Mouse (Mus musculus) stomach, postnatal 0 days (tissue): ENCODE data around the gene Ppp2r5c.

Experiments used
- CTCF ChIP-seq: IDR thresholded peaks from 2 replicates; pipeline ENCODE4 v1.5.1; 2016; ENCODE audit warnings: antibody characterized with exemption, low read depth, mild to moderate bottlenecking, moderate library complexity
- EP300 ChIP-seq: optimal IDR thresholded peaks from 2 replicates; pipeline ENCODE3; 2016; ENCODE audit warnings: antibody characterized with exemption

DNA sequence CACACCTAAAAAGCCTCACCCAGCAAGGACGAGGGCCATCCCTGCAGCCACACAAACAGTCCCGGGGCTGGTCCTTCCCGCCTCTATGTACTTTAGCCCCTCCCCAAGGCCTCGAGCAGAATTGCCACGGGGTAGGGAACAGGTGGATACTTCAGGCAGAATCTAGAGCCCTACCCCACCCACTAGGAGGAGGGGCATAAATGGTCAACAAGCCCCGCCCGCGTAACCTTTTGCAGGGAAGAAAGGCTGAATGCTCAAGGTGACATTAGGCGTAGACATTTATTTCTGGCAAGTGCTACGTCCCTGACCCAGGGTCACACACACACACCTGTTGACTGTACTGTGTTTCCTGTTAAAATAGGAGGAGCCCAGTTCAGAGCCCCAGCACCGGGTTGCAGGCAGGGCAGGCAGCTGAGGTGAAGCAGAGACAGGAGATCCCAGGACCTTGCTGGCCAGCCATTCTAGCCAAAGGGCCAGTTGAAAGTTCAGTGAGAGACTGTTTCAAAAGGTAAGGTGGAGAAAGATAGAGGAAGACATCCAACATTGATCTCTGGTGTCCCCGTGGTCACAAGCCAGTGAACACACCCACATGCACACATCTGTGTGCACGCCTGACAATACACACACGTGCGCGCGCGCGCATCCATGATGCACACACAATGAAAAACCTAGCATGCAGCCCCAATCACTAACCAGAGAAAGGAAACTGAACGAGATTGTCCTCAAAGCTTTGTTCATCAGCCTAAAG, 28.8 kb upstream of the Ppp2r5c start:
- TF ChIP-seq CTCF, result no peak
- no peak for TF ChIP-seq EP300
